Mouse (Mus musculus): ENCODE measurements around the gene Slc4a1.
"Not testable (repeated sequence)": the region's sequence is repeated elsewhere in the genome, so short reads cannot be mapped to it uniquely, and the experiment has no call there.

Slc4a1 gene

GRCm38 (mm10) chr11:102398007-102398825, 32.2 kb upstream of the Slc4a1 start:
- DNase-seq = peak; percentile 85

- peak; percentile 64 for DNase-seq
Measured at GRCm38 (mm10) chr11:102396671-102397141, 30.7 kb upstream of the Slc4a1 start.

GRCm38 (mm10) chr11:102396263-102396662, 30.3 kb upstream of the Slc4a1 start:
- no peak for DNase-seq

GRCm38 (mm10) chr11:102395250-102395649, 29.2 kb upstream of the Slc4a1 start:
- peak; percentile 39 for DNase-seq

- no peak for DNase-seq
Measured at GRCm38 (mm10) chr11:102394421-102395124, 28.6 kb upstream of the Slc4a1 start.

- peak; percentile 37 for DNase-seq
Measured at GRCm38 (mm10) chr11:102393719-102394420, 27.9 kb upstream of the Slc4a1 start.

- peak; percentile 94 for DNase-seq
Measured at GRCm38 (mm10) chr11:102393238-102393634, 27.2 kb upstream of the Slc4a1 start, which contains the start of gene Rundc3a. Gene Rundc3a (plus strand): TSS chr11:102393403.

- DNase-seq = no peak
Measured at GRCm38 (mm10) chr11:102392441-102393237, 26.6 kb upstream of the Slc4a1 start.

- DNase-seq = not testable (repeated sequence)
Measured at GRCm38 (mm10) chr11:102389436-102389835, 23.4 kb upstream of the Slc4a1 start.

- no peak for DNase-seq
Measured at GRCm38 (mm10) chr11:102386121-102386520, 20.1 kb upstream of the Slc4a1 start.

- no peak for DNase-seq
Measured at GRCm38 (mm10) chr11:102385075-102385474, 19.1 kb upstream of the Slc4a1 start.

- DNase-seq = peak; percentile 59
Measured at GRCm38 (mm10) chr11:102384418-102384817, 18.4 kb upstream of the Slc4a1 start.

GRCm38 (mm10) chr11:102383365-102384136, 17.5 kb upstream of the Slc4a1 start:
- DNase-seq = peak; percentile 44

- no peak for DNase-seq
Measured at GRCm38 (mm10) chr11:102382794-102383193, 16.8 kb upstream of the Slc4a1 start.

- DNase-seq = no peak
Measured at GRCm38 (mm10) chr11:102381341-102382100, 15.5 kb upstream of the Slc4a1 start.

GRCm38 (mm10) chr11:102380091-102380490, 14.1 kb upstream of the Slc4a1 start:
- no peak for DNase-seq

- no peak for DNase-seq
Measured at GRCm38 (mm10) chr11:102377186-102377585, 11.2 kb upstream of the Slc4a1 start.

- no peak for DNase-seq
Measured at GRCm38 (mm10) chr11:102376196-102376835, 10.3 kb upstream of the Slc4a1 start.

GRCm38 (mm10) chr11:102375196-102376173, 9.5 kb upstream of the Slc4a1 start:
- no peak for DNase-seq
